Mouse (Mus musculus) CH12.LX (cell line): ENCODE results near the gene Syn1. TPM values are rescaled to one million over a fixed set of nuclear protein-coding genes. Genes with fewer than 3 reads are reported as not detected.

Experiments used
- DNase-seq: peaks from one replicate; pipeline ENCODE4 v3.0.0-alpha.2; 2013; ENCODE audit errors: extremely low read depth
- H3K27ac ChIP-seq: 2 replicates; pipeline ENCODE4 v1.5.1; 2012; ENCODE audit warnings: low read depth, mild to moderate bottlenecking, control low read depth, moderate library complexity; ENCODE audit not compliant: insufficient read depth
- H3K27me3 ChIP-seq: replicated peaks from 2 replicates; pipeline ENCODE3; 2012; ENCODE audit warnings: inconsistent platforms
- H3K36me3 ChIP-seq, 2 experiments: replicated peaks in 1 of 2; 2 replicates each; pipeline versions ENCODE3 to v1.6.1; 2012; ENCODE audit warnings: inconsistent platforms in 1 of 2, low read length in 1 of 2, mild to moderate bottlenecking in 1 of 2, mixed read lengths in 1 of 2, moderate library complexity in 1 of 2; ENCODE audit not compliant: control insufficient read depth in 1 of 2, insufficient read depth in 1 of 2
- H3K4me1 ChIP-seq, 2 experiments: 2 replicates each; pipeline ENCODE4 v1.6.1; 2012; ENCODE audit warnings: inconsistent platforms in 1 of 2, moderate library complexity in 1 of 2; ENCODE audit not compliant: insufficient read depth in 2 of 2, control insufficient read depth in 1 of 2
- H3K4me2 ChIP-seq: 2 replicates; pipeline ENCODE4 v1.6.1; 2012; ENCODE audit warnings: low read depth, mild to moderate bottlenecking, control low read depth; ENCODE audit not compliant: poor library complexity, insufficient read depth, severe bottlenecking
- H3K4me3 ChIP-seq, 3 experiments: fragments of 150-350 bp in 1 of 3; sonication (generic) in 1 of 3; replicated peaks in 1 of 3; 2 replicates each; pipeline versions ENCODE3 to v1.5.1; 2011 to 2012; ENCODE audit warnings: low read depth in 2 of 3, low read length in 2 of 3, mild to moderate bottlenecking in 2 of 3, moderate library complexity in 2 of 3, control low read depth in 1 of 3, improper control_type of control experiment in 1 of 3, inconsistent platforms in 1 of 3, mixed read lengths in 1 of 3; ENCODE audit not compliant: poor library complexity in 1 of 3
- H3K79me2 ChIP-seq: replicated peaks from 2 replicates; pipeline ENCODE4 v1.6.1; 2012; ENCODE audit warnings: mild to moderate bottlenecking, moderate library complexity; ENCODE audit not compliant: control insufficient read depth, poor library complexity, insufficient read depth, severe bottlenecking; ENCODE audit errors: extremely low read depth
- H3K9ac ChIP-seq: 2 replicates; pipeline ENCODE4 v1.6.1; 2012; ENCODE audit warnings: low read depth, mild to moderate bottlenecking, control low read depth, moderate library complexity; ENCODE audit not compliant: insufficient read depth
- H3K9me3 ChIP-seq: replicated peaks from 2 replicates; pipeline ENCODE3; 2012; ENCODE audit warnings: low read length, inconsistent platforms, mixed read lengths
- BHLHE40 ChIP-seq: IDR thresholded peaks from 2 replicates; pipeline ENCODE4 v1.6.1; 2011; ENCODE audit warnings: mild to moderate bottlenecking, low read depth, low read length, improper control_type of control experiment
- ELF1 ChIP-seq: IDR thresholded peaks from 2 replicates; pipeline ENCODE4 v1.6.1; 2014; ENCODE audit warnings: low read depth, mild to moderate bottlenecking, inconsistent platforms, low read length, improper control_type of control experiment
- JUND ChIP-seq: conservative IDR thresholded peaks from 2 replicates; pipeline ENCODE4 v1.6.1; 2011; ENCODE audit warnings: low read depth, low read length, improper control_type of control experiment
- MXI1 ChIP-seq: IDR thresholded peaks from 2 replicates; pipeline ENCODE4 v1.6.1; 2011; ENCODE audit warnings: mild to moderate bottlenecking, low read depth, low read length, improper control_type of control experiment
- MYC ChIP-seq: IDR thresholded peaks from 2 replicates; pipeline ENCODE4 v1.6.1; 2011; ENCODE audit warnings: low read depth, mild to moderate bottlenecking, improper control_type of control experiment, low read length
- POLR2AphosphoS2 ChIP-seq: IDR thresholded peaks from 2 replicates; pipeline ENCODE4 v1.6.1; 2011; ENCODE audit warnings: low read depth, low read length, improper control_type of control experiment
- RCOR1 ChIP-seq: conservative IDR thresholded peaks from 2 replicates; pipeline ENCODE4 v1.6.1; 2012; ENCODE audit warnings: low read depth, mild to moderate bottlenecking, inconsistent platforms, low read length, improper control_type of control experiment
- SIN3A ChIP-seq: IDR thresholded peaks from 2 replicates; pipeline ENCODE4 v1.6.1; 2012; ENCODE audit warnings: low read length, improper control_type of control experiment, inconsistent platforms
- SMC3 ChIP-seq: IDR thresholded peaks from 2 replicates; pipeline ENCODE4 v1.6.1; 2011; ENCODE audit warnings: low read depth, low read length, improper control_type of control experiment
- TBP ChIP-seq: conservative IDR thresholded peaks from 2 replicates; pipeline ENCODE4 v1.6.1; 2011; ENCODE audit warnings: low read depth, low read length, improper control_type of control experiment
- ZKSCAN1 ChIP-seq: IDR thresholded peaks from 2 replicates; pipeline ENCODE4 v1.6.1; 2012; ENCODE audit warnings: low read depth, inconsistent platforms, low read length, improper control_type of control experiment, borderline replicate concordance
- ZMIZ1 ChIP-seq: IDR thresholded peaks from 2 replicates; pipeline ENCODE4 v1.6.1; 2012; ENCODE audit warnings: low read depth, mild to moderate bottlenecking, inconsistent platforms, low read length, improper control_type of control experiment
- dilution Hi-C: fragments of 300-500 bp; cut with MboI; formaldehyde crosslinking; loops from 2 replicates; pipeline ENCODE4 v1.14.3; 2020; ENCODE audit warnings: low sequenced_read_pairs; ENCODE audit not compliant: extremely low pct_unique_long_range_greater_than_20kb, extremely low pct_ligation_motif_present
- in situ Hi-C: fragments of 300-500 bp; cut with MboI; formaldehyde crosslinking; loops from 3 replicates; pipeline ENCODE4 v1.14.3; 2019; ENCODE audit warnings: low sequenced_read_pairs, low pct_ligation_motif_present, low pct_unique_long_range_greater_than_20kb, mixed read lengths
- polyA plus RNA-seq: library from polyadenylated mRNA; unstranded; fragments of >175 nt; gene quantifications from 2 replicates; pipeline ENCODE4 v1.2.1, GENCODE M21; 2012; ENCODE audit warnings: low read depth; ENCODE audit not compliant: insufficient read length
- total RNA-seq, 2 experiments: library from RNA; depleted of rRNA; stranded (reverse); fragments of 300-350 nt in 1 of 2; fragments of >200 nt in 1 of 2; gene quantifications; 2 replicates each; pipeline ENCODE4 v1.2.3; 2012 to 2014

Gene Syn1
- total and polyA plus RNA-seq, 3 experiments: 0.08 to 0.51 (median 0.38) TPM

DNA sequence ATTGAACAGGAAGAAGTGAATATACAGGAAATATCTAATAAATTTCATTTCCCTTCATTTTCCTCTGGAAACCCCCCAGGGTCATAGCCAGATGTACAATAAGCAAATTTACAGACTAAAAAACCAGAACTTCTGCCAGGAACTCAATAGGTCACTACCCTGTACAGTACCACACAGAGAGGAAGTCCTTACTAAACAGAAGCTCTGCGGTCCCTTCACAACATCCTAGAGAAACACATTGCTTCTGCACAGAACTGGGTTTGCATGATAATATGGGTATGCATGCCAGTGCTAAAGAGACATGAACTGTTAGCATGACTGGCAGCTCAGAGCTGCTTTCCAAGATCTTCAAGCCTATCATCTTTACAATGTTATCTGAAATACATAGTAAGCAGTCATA, 9.1 kb upstream of the Syn1 start:
- peaks cover 18 to 40% of the 10 kb centered on the region in 2 experiments for H3K36me3 ChIP-seq
- dilution Hi-C loops: no loop called here
- H3K27ac ChIP-seq: no peak overlapping the region
- TF ChIP-seq BHLHE40 (0 out of 2 replicates have a peak, but pooled peaks have one; percentile 9), TBP (no peak)
- DNase-seq: no peak
- H3K79me2 ChIP-seq: no peaks in the 10 kb centered on the region
- H3K4me2 ChIP-seq: no peak overlapping the region; the same call in 1 of the 2 replicates
- H3K9me3 ChIP-seq: no peaks in the 10 kb centered on the region
- H3K9ac ChIP-seq: no peak overlapping the region
- no peaks in the 10 kb centered on the region for H3K27me3 ChIP-seq
- no peak overlapping the region for H3K4me3 ChIP-seq
- H3K4me1 ChIP-seq: peaks cover 5 to 31% of the 10 kb centered on the region in 2 experiments
- in situ Hi-C loops: loop anchor here (25.0 kb wide), 1 partner anchor 268 kb away; the partner anchor contains the start of gene Uba1

GRCm38 (mm10) chrX:20924976-20925375, 4.2 kb upstream of the Syn1 start:
- Histone ChIP-seq H3K27ac (no peak overlapping the region), H3K4me2 (no peak overlapping the region), H3K36me3 (peaks cover 18 to 33% of the 10 kb centered on the region in 2 experiments), H3K9me3 (no peaks in the 10 kb centered on the region), H3K27me3 (peaks cover 2% of the 10 kb centered on the region), H3K4me1 (peaks cover 0 to 8% of the 10 kb centered on the region in 2 experiments; a peak in 2 of 4 replicates), H3K9ac (no peak overlapping the region), H3K79me2 (no peaks in the 10 kb centered on the region), H3K4me3 (no peak overlapping the region)
- in situ Hi-C loops: loop anchor here (25.0 kb wide), 1 partner anchor 263 kb away; the partner anchor contains the start of gene Uba1
- dilution Hi-C loops: no loop called here
- TF ChIP-seq RCOR1: no peak
- DNase-seq: no peak

- dilution Hi-C loops: no loop called here
- in situ Hi-C loops: no loop called here
- TF ChIP-seq SIN3A: no peak
- TF ChIP-seq MXI1: no peak
- no peak for TF ChIP-seq SMC3
- no peak for TF ChIP-seq ELF1
- TF ChIP-seq ZMIZ1: no peak
- no peak for TF ChIP-seq MYC
- no peak for TF ChIP-seq ZKSCAN1
- no peak for TF ChIP-seq POLR2AphosphoS2
- no peak for TF ChIP-seq JUND
Observed at GRCm38 (mm10) chrX:20923506-20923905, 2.7 kb upstream of the Syn1 start.

More at GRCm38 (mm10) chrX:20923506-20923905, 2.7 kb upstream of the Syn1 start:
- Histone ChIP-seq H3K9me3 (no peaks in the 10 kb centered on the region), H3K4me2 (no peak overlapping the region), H3K27me3 (peaks cover 11% of the 10 kb centered on the region), H3K27ac (no peak overlapping the region), H3K79me2 (no peaks in the 10 kb centered on the region), H3K9ac (no peak overlapping the region), H3K4me1 (no peaks in the 10 kb centered on the region; a peak in 1 of 4 replicates), H3K4me3 (no peak overlapping the region), H3K36me3 (peaks cover 18 to 33% of the 10 kb centered on the region in 2 experiments)
- DNase-seq: no peak
